Mouse (Mus musculus): ENCODE results near the gene Hmx2. TPM values are rescaled to one million over a fixed set of nuclear protein-coding genes. Genes with fewer than 3 reads are reported as not detected.

Hmx2 gene
- polyA plus RNA-seq, 1 experiment from 2014 or later: 0.92 TPM

Other genes starting within 250 kb of the Hmx2 start
- not detected in 2 replicates for gene Cuzd1, start 226.5 kb upstream of the Hmx2 start, polyA plus RNA-seq (2014; fragmentation: Nextera tagmentation; extraction: Ambion mirVana)
- not detected in 2 replicates for gene Fam24b, start 219.3 kb upstream of the Hmx2 start, polyA plus RNA-seq (2014; fragmentation: Nextera tagmentation; extraction: Ambion mirVana)
- gene Fam24a, start 214.9 kb upstream of the Hmx2 start, polyA plus RNA-seq (2014; fragmentation: Nextera tagmentation; extraction: Ambion mirVana): not detected in 2 replicates
- 34.2 and 37.9 TPM in 2 replicates for gene 2310057M21Rik, start 186.0 kb upstream of the Hmx2 start, polyA plus RNA-seq (2014; fragmentation: Nextera tagmentation; extraction: Ambion mirVana)
- 40.5 and 52.2 TPM in 2 replicates for gene Pstk, start 177.6 kb upstream of the Hmx2 start, polyA plus RNA-seq (2014; fragmentation: Nextera tagmentation; extraction: Ambion mirVana)
- gene Ikzf5, start 138.3 kb upstream of the Hmx2 start, polyA plus RNA-seq (2014; fragmentation: Nextera tagmentation; extraction: Ambion mirVana): 15.4 and 16.0 TPM in 2 replicates
- gene Acadsb, start 138.2 kb upstream of the Hmx2 start, polyA plus RNA-seq (2014; fragmentation: Nextera tagmentation; extraction: Ambion mirVana): 95.7 and 98.4 TPM in 2 replicates
- 0.55 and 0.84 TPM in 2 replicates for gene Hmx3, start 5.9 kb upstream of the Hmx2 start, polyA plus RNA-seq (2014; fragmentation: Nextera tagmentation; extraction: Ambion mirVana)
- 139 and 143 TPM in 2 replicates for gene Bub3, start 11.4 kb downstream of the Hmx2 start, polyA plus RNA-seq (2014; fragmentation: Nextera tagmentation; extraction: Ambion mirVana)

All from neural tube, embryonic 14.5 days (tissue).